Mouse (Mus musculus): ENCODE results near the gene Secisbp2. TPM values are rescaled to one million over a fixed set of nuclear protein-coding genes. Genes with fewer than 3 reads are reported as not detected.

The Secisbp2 gene
- total RNA-seq, 1 experiment, result 26.6 TPM

DNA sequence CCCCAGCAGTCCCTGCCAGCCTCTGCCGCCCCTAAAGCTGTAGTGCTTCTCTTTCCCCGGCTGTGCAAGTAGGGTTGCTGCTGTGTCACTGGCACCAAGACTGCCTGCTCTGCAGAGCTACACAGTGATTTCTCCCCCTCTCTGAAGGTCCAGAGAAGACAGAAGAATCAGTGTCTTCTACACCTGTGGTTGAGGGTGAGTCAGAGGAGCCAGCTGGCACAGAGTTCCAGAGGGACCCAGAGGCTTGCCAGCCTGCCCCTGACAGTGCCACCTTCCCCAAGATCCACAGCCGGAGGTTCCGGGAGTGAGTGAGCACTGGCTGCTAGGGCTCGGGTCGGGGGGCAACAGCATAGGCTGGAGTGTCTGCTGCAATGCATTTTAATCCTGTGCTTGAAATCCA lies 27.2 kb downstream of the Secisbp2 start:
- in situ Hi-C loops (cut with MboI; ENCODE audit: low sequenced_read_pairs in 2 of 2, unreplicated experiment in 2 of 2), result no loop called here
- no peak for TF ChIP-seq ZC3H11A (IDR thresholded peaks at IDR 0.05; ENCODE audit: borderline replicate concordance, low read depth, low read length)
- TF ChIP-seq HCFC1 (IDR thresholded peaks at IDR 0.05; ENCODE audit: borderline replicate concordance, insufficient read depth, low read length), result no peak
- TF ChIP-seq ZNF384 (IDR thresholded peaks at IDR 0.05; ENCODE audit: low read depth, low read length), result no peak
- TF ChIP-seq MAFK (IDR thresholded peaks at IDR 0.05; ENCODE audit: insufficient read depth, low read depth, low read length), result no peak
- no peak for TF ChIP-seq CHD2 (IDR thresholded peaks at IDR 0.05; ENCODE audit: low read depth, low read length)
- no peak overlapping the region for H3K27ac ChIP-seq (ENCODE audit: insufficient read depth, low read depth, low read length, poor library complexity, severe bottlenecking)
- peaks cover 83% of the 10 kb centered on the region for H3K36me3 ChIP-seq (ENCODE audit: control insufficient read depth, insufficient read depth, low read length, poor library complexity, severe bottlenecking)
- no peak overlapping the region for H3K4me3 ChIP-seq (ENCODE audit: insufficient read depth in 1 of 2, low read depth in 1 of 2, low read length in 2 of 2, poor library complexity in 1 of 2, severe bottlenecking in 1 of 2)
- H3K9ac ChIP-seq (ENCODE audit: insufficient read depth, low read depth, low read length, poor library complexity, severe bottlenecking), result no peak overlapping the region
- DNase-seq (ENCODE audit: low read depth, low spot score), result no peak
- no peaks in the 10 kb centered on the region for H3K9me3 ChIP-seq (ENCODE audit: control insufficient read depth, insufficient read depth, low read depth, low read length)
- no peaks in the 10 kb centered on the region for H3K4me1 ChIP-seq (ENCODE audit: control insufficient read depth in 2 of 2, insufficient read depth in 2 of 2, low read length in 2 of 2, poor library complexity in 1 of 2)

DNA sequence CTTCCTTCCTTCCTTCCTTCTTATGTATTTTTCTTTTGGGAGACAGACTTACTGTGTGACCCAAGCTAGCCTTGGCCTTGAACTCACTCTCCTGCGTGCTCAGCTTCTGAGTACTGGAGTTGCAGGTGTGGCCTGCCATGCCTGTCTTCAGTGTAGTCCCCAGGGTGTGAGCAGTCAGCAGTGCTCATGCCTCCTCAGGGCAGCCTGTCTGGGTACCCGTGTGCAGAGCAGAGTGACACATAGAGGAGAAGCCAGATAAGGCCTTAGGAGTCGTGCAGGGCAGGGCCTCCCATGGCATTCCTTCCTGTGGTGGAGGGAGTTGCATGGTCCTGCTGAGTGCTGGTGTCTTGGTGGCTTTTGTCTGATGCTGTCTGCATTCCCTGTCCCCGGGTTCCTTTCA lies 27.8 kb downstream of the Secisbp2 start:
- Histone ChIP-seq H3K36me3 (ENCODE audit: control insufficient read depth, insufficient read depth, low read length, poor library complexity, severe bottlenecking) (peaks cover 82% of the 10 kb centered on the region), H3K4me1 (ENCODE audit: control insufficient read depth in 2 of 2, insufficient read depth in 2 of 2, low read length in 2 of 2, poor library complexity in 1 of 2) (no peaks in the 10 kb centered on the region), H3K27ac (ENCODE audit: insufficient read depth, low read depth, low read length, poor library complexity, severe bottlenecking) (no peak overlapping the region), H3K4me3 (ENCODE audit: insufficient read depth in 1 of 2, low read depth in 1 of 2, low read length in 2 of 2, poor library complexity in 1 of 2, severe bottlenecking in 1 of 2) (no peak overlapping the region), H3K9me3 (ENCODE audit: control insufficient read depth, insufficient read depth, low read depth, low read length) (no peaks in the 10 kb centered on the region), H3K9ac (ENCODE audit: insufficient read depth, low read depth, low read length, poor library complexity, severe bottlenecking) (no peak overlapping the region)
- DNase-seq (ENCODE audit: low read depth, low spot score), result no peak
- TF ChIP-seq MAFK (IDR thresholded peaks at IDR 0.05; ENCODE audit: insufficient read depth, low read depth, low read length) (no peak), ZNF384 (IDR thresholded peaks at IDR 0.05; ENCODE audit: low read depth, low read length) (no peak), CHD2 (IDR thresholded peaks at IDR 0.05; ENCODE audit: low read depth, low read length) (no peak), HCFC1 (IDR thresholded peaks at IDR 0.05; ENCODE audit: borderline replicate concordance, insufficient read depth, low read length) (no peak), ZC3H11A (IDR thresholded peaks at IDR 0.05; ENCODE audit: borderline replicate concordance, low read depth, low read length) (no peak)
- in situ Hi-C loops (cut with MboI; ENCODE audit: low sequenced_read_pairs in 2 of 2, unreplicated experiment in 2 of 2), result no loop called here

DNA sequence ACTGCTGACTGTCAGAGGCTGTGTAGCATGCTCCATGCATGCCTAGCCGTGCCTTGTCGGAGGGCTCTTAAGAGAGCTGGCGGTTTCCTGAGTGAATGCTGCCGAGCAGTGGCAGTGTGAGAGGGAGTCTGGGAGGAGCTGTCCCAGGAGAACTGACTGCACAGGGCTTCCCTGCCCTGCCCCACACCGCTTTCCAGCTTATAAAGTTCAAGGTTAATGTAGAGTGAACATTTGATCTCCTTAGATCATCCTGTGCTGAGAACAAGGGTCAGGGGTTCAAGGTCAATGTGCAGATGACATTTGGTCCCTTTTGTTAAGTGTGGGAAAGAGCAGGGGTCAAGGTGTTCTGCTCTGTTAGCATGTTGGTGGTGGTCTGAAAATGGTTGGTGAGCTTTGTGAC lies 29.6 kb downstream of the Secisbp2 start:
- Histone ChIP-seq H3K36me3 (ENCODE audit: control insufficient read depth, insufficient read depth, low read length, poor library complexity, severe bottlenecking) (peaks cover 85% of the 10 kb centered on the region), H3K4me1 (ENCODE audit: control insufficient read depth in 2 of 2, insufficient read depth in 2 of 2, low read length in 2 of 2, poor library complexity in 1 of 2) (no peaks in the 10 kb centered on the region), H3K4me3 (ENCODE audit: insufficient read depth in 1 of 2, low read depth in 1 of 2, low read length in 2 of 2, poor library complexity in 1 of 2, severe bottlenecking in 1 of 2) (no peak overlapping the region), H3K9me3 (ENCODE audit: control insufficient read depth, insufficient read depth, low read depth, low read length) (no peaks in the 10 kb centered on the region), H3K9ac (ENCODE audit: insufficient read depth, low read depth, low read length, poor library complexity, severe bottlenecking) (no peak overlapping the region; the same call in 1 of the 2 replicates), H3K27ac (ENCODE audit: insufficient read depth, low read depth, low read length, poor library complexity, severe bottlenecking) (no peak overlapping the region)
- no peak for DNase-seq (ENCODE audit: low read depth, low spot score)
- in situ Hi-C loops (cut with MboI; ENCODE audit: low sequenced_read_pairs in 2 of 2, unreplicated experiment in 2 of 2), result no loop called here
- TF ChIP-seq HCFC1 (IDR thresholded peaks at IDR 0.05; ENCODE audit: borderline replicate concordance, insufficient read depth, low read length) (no peak), MAFK (IDR thresholded peaks at IDR 0.05; ENCODE audit: insufficient read depth, low read depth, low read length) (no peak), ZNF384 (IDR thresholded peaks at IDR 0.05; ENCODE audit: low read depth, low read length) (no peak), CHD2 (IDR thresholded peaks at IDR 0.05; ENCODE audit: low read depth, low read length) (no peak), ZC3H11A (IDR thresholded peaks at IDR 0.05; ENCODE audit: borderline replicate concordance, low read depth, low read length) (no peak)

DNA sequence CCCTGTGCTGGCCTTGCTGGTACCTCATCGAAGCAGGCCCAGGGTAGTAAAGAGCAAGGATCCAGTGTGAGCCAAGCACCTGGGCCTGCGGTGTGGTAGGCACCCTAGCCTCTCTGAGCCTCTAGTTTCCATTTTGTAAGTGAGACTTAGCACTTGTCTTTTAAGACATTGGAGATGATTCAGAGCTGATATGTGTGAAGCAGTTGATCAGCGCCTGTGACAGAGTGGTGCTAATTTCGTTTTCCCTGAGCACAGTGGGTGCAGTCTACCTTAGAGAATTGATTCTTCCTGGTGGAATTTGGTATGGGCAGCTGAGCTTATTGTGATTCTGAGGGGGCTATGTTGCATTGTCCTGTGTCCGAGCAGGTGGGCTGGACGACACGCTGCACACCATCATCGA lies 30.1 kb downstream of the Secisbp2 start:
- Histone ChIP-seq H3K9me3 (ENCODE audit: control insufficient read depth, insufficient read depth, low read depth, low read length) (no peaks in the 10 kb centered on the region), H3K4me3 (ENCODE audit: insufficient read depth in 1 of 2, low read depth in 1 of 2, low read length in 2 of 2, poor library complexity in 1 of 2, severe bottlenecking in 1 of 2) (no peak overlapping the region), H3K4me1 (ENCODE audit: control insufficient read depth in 2 of 2, insufficient read depth in 2 of 2, low read length in 2 of 2, poor library complexity in 1 of 2) (no peaks in the 10 kb centered on the region), H3K27ac (ENCODE audit: insufficient read depth, low read depth, low read length, poor library complexity, severe bottlenecking) (no peak overlapping the region), H3K9ac (ENCODE audit: insufficient read depth, low read depth, low read length, poor library complexity, severe bottlenecking) (no peak overlapping the region), H3K36me3 (ENCODE audit: control insufficient read depth, insufficient read depth, low read length, poor library complexity, severe bottlenecking) (peaks cover 82% of the 10 kb centered on the region)
- in situ Hi-C loops (cut with MboI; ENCODE audit: low sequenced_read_pairs in 2 of 2, unreplicated experiment in 2 of 2), result no loop called here
- TF ChIP-seq MAFK (IDR thresholded peaks at IDR 0.05; ENCODE audit: insufficient read depth, low read depth, low read length), result no peak
- no peak for TF ChIP-seq HCFC1 (IDR thresholded peaks at IDR 0.05; ENCODE audit: borderline replicate concordance, insufficient read depth, low read length)
- TF ChIP-seq ZNF384 (IDR thresholded peaks at IDR 0.05; ENCODE audit: low read depth, low read length), result no peak
- no peak for TF ChIP-seq ZC3H11A (IDR thresholded peaks at IDR 0.05; ENCODE audit: borderline replicate concordance, low read depth, low read length)
- TF ChIP-seq CHD2 (IDR thresholded peaks at IDR 0.05; ENCODE audit: low read depth, low read length), result no peak
- no peak for DNase-seq (ENCODE audit: low read depth, low spot score)

All from ES-E14 (cell line).